Mouse (Mus musculus) cerebellum, postnatal 36 days (tissue): Measurements from ENCODE around the gene 1810043G02Rik.
A peak's percentile ranks its signal among the peaks of the same experiment; 100 is the strongest.
"Not testable (repeated sequence)": the region's sequence is repeated elsewhere in the genome, so short reads cannot be mapped to it uniquely, and the experiment has no call there.

Experiments
- DNase-seq, 2 experiments: peaks; one replicate each; pipeline ENCODE4 v3.0.0; 2021 to 2022; ENCODE audit warnings: mixed read lengths in 2 of 2

The 1810043G02Rik gene

DNA sequence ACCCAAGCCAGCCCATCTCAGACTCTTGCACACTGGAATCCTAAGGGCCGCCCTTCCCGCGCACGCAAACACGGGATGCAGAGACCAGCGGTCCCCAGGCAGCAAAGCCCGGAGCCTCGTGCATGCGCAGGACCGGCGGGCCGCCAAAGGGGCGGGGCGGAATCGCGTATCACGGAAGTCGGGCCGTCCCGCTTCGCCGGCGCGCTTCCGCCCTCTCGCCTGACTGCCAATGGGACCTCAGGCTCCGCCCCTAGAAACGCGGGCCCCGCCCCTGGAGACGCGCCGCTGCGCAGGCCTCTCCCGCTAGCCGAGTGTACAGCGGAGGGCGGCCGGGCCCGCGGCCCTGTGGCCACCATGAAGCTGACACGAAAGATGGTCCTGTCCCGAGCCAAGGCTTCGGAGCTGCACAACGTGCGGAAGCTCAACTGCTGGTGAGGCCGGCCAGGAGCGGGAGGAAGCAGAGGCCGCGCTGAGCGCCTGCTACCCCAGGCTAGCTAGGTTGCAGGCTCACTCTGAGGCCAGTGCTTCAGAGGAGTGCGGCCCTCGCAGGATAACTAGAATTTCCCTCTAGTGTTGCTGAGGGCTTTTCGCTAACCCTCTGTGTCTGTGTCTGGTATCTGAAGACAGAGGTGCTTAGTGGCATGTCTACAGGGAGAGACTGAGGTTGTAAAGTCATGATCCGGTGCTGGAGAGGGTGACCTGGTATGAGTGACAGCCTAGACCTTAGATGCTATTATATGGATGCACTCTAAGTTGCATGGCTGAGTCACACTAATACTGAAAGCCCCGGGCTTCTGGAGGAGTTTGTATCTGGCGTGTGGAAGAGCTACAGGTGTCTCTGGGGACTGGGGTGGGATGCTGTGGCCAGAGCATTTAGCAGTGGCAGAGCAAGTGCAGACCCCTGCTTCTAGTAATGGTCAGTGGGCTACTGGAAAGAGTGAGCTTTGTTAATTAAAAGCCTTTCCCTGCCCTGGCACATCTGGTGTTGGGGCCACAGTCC, at the start of gene 1810043G02Rik:
Gene 1810043G02Rik, plus strand, starts transcription at position 174 of the 1,000 bp plus-strand sequence.
- DNase-seq, result peak; percentile 100

DNA sequence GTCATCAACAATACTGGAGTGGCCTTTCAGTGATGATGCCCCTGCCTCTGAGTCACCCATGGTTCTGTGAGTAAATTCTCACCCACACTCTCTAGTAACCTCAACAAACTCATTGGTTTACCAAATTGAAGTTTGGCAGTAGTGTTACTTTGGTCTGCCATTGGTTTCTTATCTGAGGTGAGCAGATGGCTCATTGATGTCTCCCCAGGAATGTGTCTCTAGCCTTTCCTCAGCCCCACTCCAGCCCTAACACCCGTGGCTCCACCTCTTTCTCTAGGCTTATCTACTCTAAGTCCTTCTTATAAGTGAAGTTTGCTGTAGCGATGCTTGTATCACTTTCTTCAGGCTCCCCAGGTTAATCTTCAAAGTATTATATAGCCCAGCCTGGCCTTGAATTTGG, 38.6 kb upstream of the 1810043G02Rik start:
- DNase-seq, result no peak

DNA sequence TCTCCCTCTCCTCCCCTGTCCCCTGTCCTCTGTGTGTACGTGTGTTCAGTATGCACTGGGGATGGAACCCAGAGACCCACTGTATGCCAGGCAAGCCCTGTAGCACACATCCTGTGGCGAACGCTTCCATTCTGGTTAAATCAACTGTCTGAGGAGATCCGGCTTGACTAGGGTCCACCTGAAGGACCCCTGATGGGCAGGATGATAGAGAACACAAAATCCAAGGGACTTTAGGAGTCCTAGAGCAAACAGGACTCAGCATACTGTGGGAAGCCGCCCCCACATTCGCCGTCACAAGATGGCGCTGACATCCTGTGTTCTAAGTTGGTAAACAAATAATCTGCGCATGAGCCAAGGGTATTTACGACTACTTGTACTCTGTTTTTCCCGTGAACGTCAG, 27.9 kb upstream of the 1810043G02Rik start:
- not testable (repeated sequence) for DNase-seq

DNA sequence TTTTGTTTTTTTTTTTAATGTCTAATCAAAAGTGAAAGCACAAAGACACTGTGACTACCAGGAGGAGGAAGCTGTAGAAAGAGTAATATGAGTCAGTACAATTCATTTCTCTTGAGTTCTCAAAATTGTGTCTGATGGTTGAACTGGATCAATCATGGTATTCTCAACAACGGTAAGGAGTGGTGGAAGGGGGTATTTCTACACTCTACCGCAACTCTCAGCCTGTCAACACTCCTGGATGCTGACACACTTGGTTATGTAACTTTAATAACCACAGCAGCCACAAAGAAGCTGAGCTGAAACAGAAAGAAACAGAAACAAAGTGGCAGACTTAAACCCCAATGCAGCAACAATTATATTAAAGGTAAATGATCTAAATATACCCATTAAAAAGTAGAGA, 15.6 kb upstream of the 1810043G02Rik start:
- DNase-seq, result no peak

DNA sequence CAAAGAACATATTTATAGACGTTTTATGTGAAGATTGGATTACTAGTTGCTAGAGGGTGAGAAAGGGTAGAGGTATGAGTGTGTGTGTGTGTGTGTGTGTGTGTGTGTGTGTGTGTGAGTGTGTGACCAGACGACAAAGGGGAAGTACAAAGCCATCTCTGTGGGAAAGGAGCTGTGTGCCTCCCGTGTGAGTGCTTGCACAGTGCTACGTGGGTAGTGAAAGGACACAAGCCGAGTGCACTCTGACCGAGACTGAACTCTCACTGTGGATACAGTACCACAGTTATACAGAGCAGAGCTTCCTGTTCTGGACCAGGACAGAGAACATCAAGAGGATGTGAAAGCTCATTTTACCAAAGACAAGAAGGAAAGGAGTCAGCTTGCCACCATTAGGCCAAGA, 14.4 kb upstream of the 1810043G02Rik start:
- no peak for DNase-seq

DNA sequence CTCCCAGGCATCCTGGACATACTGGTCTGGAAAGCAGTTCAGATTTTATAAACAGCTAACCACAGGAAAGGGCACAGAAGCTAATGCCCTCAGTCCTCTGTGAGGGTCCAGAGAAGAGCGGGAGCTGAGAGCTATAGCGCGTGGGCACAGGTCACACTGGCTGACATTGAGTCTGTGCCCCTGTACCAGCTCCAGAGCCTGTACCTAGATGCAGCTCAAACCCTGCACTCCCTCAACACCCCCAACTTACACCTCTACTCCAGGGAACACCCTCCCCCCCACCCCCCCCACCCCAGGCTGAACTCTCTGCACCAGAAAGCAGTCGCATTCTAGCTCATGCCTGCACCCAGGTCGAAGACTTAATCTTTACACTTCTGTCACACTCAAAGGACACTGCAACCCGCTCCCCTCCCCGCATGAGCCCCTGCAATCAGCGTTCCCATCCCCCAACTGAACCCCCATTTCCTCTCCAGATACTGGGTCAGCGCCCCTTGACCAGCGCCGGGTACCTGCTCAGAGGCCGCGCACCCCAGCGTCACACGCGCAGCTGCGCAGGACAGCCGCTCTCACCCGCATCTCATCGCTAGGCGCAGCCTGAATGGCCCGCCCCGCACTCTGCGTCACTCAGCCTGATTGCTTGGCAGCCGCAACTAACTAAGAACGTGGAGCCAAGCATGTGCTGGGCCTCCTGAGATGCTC, 8.9 kb upstream of the 1810043G02Rik start:
- DNase-seq, result peak; percentile 73 to 82

DNA sequence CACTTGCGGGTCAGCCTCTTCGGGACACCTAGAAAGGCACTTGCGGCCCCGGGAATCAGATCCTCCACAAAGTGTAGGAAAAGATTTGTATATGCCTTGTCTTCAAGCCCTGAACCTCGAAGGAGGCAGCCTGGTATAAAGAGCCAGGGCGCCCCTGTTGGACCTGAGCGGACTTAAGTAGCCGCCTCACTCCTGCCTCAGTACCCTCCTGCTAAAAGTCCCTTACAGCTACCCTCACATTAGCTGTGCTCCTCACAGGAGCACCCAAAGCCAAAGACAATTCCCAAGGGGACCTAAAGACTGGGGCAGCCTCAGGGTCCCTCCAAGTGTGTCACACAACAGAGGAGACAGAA, 8.4 kb upstream of the 1810043G02Rik start:
- DNase-seq, result no peak

DNA sequence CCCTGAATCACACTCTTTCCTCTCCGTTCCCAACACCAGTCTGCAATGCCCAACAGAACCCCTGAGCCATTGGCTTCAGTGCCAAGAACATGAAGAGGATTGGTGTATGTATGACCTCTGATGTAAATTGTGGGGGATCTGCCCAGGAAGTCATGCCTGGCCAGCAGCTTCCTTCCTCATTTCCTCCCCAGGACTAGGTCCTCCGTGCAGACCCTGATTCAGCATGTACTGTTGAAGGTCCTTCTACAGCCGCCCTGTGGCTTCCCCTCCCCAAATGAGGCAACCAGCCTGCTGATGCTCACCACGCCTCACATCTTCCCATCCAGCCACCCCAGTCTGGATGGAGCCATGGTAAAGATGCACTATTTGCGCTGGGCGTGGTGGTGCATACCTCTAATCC, 7.8 kb upstream of the 1810043G02Rik start, which contains the start of gene Trpm2:
Gene Trpm2, minus strand, starts transcription at position 83 of the 400 bp plus-strand sequence.
- no peak for DNase-seq

DNA sequence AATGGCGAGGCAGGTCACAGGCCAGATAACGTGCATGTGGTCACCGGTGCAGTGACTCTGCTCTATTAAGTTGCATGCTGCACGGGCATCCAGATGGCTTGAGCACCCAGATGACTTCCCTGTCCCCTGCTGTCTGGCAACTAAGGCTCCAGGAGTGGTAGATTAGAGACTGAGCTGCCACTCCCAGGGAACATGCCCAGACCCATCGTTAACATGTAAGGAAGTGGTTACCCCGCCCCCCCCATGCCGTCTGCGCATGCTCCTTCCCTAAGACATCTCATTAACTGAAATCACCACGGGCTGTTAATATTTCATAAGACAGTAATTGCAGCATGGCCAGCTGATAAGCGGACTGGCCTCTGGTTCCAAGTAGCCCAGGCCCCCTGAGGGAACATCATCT, 7.1 kb upstream of the 1810043G02Rik start:
- no peak for DNase-seq

DNA sequence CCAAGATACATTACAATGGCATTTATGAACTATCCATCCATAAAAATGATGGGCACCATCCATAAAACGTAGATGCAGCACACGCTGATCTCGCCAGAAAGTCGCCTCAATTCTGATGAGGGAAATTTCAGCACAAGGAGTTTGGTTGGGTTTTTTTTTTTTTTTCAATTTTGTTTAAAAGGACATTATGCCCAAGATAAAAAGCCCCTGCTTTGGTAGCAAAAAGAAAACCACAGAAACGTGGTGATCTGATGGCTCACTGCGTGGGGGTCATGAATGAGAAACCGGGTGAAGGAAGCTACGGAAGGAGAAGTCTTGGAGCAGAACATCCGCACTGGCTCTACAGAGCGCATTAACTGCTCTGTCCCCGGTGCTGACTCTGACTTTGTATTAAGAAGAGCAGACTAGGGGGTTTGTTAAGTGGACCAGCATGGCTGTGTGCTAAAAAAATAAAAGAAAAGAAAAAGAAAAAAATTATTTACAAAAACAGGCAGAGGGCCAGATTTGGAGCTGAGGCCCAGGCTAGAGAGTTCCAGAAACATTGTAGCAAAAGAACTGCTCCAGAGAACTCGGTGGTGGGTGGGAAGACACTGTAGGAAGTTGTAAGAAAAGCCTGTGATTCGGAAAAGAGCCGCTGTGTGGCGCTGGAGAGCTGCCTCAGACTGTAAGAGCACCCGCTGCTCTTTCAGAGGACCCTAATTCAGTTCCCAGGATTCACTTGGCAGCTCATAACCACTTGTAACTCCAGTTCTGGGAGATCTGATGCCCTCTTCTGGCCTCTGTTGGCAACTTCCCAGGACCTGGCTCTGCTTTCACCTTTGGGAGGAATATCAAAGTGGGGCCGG, 6.4 kb upstream of the 1810043G02Rik start:
- no peak for DNase-seq

DNA sequence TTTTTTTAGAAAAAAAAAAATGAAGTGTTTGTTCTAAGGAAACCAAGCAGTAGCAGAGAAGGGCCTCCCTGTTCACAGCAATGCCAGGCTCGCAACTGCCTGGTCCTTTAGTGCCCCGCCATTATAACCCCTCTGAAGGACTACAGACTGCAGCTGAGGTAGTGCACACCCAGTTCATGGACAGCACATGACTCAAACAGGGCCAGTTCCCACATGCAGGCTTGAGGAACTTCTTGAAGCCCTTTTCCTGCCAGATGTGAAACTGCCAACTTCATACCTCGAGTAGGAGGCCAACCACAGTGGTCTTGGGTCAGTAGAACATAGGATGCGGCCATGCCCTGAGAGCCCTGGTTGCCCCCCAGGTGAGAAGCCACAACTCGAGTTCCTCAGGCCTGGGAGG, 4.0 kb upstream of the 1810043G02Rik start:
- DNase-seq, result no peak

DNA sequence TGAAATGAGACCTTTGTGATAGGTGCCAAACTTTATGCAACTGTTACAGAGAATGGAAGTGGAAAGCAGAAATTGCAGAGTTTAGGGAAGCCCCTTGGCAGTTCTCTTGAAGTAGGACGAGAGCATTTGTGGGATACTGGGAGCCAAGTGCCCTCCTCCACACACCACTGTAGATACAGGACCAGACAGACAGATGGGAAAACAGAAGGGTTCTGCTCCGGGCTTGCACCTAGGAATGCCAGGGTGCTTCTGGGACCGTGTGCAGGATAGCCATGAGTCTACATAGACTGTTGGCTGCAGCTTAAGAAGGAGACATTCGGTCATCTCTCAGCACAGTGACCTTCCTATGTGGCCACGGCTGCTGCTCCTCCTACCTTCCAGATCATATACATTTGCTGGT, 3.5 kb upstream of the 1810043G02Rik start:
- DNase-seq, result no peak

DNA sequence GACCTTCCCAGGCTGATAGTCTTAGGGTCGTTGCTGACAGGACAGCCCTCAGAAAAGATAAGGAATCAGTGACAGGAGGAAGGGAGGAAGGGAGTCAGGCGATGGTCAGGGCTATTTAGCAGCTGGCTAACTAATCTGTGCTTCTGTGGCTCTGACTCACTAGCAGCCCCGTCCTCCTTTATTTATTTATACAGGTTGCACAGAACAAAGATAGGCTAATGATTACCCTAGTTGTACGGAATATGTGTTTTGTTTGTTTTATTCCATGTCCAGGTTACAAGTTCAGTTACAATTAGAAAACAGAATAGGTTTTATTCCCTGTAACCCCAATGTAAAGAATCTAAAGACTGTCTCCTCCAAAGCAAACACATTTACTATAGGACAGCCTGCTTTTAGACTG, 2.7 kb upstream of the 1810043G02Rik start:
- DNase-seq, result no peak

DNA sequence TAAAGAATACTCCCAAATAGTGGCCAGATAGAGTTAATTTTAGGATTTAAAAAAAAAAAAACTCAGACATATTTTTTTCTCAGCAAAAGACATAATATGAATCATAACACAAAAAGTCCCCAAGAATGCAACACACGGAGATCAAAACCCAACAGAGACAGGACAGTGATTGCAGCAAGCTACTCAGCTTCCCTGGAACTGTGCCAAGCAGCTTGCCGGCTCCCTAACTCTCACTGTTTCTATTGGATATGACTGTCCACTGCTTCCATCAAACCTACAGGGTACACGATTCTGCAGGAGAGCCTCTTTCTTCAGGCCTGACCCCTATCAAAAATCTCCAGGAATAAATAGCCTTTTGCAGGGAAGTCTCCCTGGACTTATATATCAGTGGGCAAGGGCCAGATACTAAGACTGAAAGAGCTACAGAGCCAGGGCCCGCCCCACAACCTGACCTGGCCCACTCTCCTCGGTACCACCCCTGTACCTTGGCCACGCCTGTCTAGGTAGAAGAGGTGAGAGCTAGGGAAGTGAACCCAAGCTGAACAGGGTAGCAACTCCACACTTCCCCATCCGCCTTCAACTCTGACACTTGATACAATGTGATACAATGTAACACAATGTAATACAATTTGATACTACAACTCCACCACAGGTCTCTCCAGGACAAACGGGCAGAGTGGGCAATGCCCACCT, 1.7 kb upstream of the 1810043G02Rik start:
- no peak for DNase-seq

DNA sequence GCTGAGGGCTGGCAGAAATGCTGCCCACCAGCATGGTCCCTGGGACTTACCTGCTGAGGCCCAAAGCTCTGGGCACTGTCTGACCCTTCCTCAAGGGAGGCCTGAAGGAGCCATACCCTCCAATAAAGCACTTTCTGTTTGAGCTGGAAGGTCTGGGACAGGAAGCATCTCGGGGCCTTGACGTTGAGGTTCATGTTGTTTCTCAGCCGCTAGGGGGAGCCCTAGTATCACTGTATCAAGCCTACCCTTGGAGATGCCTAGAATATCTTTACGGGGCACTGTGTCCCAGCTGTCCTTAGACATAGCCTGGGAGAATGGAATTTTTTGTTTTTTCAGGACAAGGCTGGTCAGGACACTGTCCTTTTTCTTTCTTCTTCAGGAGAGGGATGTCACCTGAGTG, 6.3 kb downstream of the 1810043G02Rik start:
- DNase-seq, result peak; percentile 72 to 80

DNA sequence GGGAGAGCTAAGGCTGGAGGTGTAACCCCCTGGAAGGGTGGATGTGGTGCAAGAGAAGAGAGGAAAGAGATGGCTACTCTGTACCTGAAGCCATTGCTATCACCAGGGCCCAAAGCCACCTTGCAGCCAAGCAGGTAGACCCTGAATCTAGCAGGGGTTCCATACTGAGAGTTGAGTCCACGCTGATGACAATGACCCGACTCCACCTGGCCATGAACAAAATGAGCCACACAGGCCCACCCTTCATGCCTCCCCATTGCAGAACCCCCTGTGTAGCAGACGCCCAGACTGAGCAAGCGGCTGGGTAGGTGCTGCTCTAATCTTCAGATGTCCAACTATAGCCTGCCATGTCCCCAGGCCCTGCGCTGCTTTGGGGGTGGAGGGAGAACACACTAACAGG, 7.5 kb downstream of the 1810043G02Rik start:
- no peak for DNase-seq

DNA sequence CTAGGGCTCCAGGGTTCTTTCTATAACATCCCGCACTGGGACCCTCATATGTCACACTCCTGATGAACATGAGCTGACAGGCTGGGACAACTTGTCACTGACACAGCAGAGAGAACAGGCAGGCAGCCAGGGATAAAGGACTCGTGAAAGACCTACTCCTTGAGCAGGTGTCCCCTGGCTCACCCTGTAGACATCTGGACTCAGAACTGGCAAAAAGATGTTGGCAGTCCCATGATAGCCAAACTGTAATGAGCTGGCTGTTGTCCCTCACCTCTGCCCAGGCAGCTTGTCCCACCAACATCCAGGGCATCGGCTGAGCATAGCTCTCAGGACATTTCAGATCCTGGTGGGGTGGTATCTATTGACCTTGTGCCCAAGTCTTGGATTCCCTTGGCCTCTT, 17.3 kb downstream of the 1810043G02Rik start:
- DNase-seq, result no peak

DNA sequence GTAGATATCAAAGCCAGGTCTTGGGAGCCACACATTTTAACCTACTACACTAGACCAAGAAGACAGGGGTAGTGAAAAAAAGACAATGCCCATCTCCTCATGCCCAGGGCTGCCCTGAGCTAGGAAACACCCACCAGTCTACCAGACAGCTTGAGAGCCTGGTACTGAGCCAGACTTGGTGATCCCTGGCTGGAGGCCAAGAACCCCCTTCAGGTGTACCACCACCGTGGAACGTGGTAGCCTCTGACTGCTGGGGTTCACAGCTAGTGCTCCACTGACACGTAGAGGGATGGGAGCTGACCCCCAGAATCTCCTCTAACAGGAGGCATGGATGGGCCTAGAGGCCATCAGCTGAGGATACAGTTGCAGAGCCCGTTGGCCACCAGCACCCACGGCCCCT, 21.9 kb downstream of the 1810043G02Rik start:
- DNase-seq, result no peak

DNA sequence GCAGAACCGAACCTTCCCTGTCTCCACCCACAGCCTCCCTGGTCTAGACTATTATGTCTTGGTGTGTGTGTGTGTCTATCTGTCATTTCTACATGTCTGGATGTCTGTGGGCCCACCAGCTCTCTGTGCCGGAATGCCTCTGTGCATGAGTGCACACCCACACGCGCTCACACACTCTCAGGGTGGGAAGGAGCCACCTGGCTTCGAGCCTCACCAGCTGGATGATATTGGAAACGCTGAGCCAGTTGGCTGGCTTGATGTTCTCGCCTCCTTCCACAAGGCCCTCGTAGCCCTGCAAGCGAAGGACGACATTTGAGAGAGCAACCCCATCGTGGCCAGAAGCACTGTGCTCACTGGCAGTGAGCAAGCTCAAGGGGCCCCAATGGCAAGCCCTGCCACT, 23.5 kb downstream of the 1810043G02Rik start:
- DNase-seq, result no peak

DNA sequence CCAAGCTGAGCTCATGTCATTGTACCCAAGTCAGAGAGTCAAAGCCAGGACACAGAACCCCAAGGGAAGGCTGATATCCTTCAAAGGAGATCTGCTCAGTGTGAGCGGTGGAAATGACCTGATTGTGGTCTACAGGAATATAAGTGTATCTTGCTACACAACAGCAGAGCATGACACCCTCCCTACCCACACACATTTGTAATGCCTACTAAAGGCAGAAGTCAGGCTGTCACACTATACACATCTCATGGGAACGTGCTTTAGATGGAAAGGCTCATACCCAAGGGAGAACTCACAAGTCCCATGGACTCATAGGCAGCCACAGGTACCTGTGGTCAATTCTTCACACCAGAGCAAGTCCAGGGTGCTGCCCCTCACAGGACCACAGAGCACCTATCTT, 24.0 kb downstream of the 1810043G02Rik start:
- no peak for DNase-seq

DNA sequence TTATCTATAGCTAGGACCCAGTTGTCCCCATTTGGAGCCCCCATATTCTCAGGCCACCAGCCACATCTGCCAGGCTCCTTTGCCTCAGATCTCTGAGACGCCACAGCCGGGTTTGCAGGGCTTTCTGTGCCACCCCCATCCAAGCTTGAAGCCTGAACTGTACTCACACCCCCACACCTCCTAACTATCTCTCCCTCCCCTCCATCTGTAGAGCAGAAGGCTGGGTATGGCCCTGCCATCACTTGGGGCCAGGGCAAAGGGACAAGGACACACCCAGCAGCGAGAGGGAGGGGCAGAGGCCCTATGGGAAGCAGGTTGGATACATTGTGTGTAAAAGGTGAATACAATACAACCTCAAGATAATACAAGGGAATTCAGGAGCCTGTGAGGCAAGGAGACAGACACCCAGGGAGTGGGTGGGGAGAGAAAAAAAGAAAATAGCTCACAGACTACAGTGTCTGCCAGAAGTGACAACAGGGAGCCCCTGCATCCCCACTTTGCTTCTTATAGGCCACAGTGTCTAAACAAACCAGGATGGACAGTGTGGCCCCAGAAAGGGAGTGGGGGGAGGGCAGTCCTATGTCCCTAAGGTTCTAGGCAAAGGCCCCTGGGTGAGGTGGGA, 26.3 kb downstream of the 1810043G02Rik start:
- DNase-seq, result no peak
